Mouse (Mus musculus) small intestine, adult 2 months (tissue): ENCODE results near the gene Hivep3. TPM values are rescaled to one million over a fixed set of nuclear protein-coding genes. Genes with fewer than 3 reads are reported as not detected.

ENCODE experiments used
- H3K27ac ChIP-seq: fragments of 200-500 bp; 2 replicates; pipeline ENCODE4 v1.5.1; 2012; ENCODE audit warnings: low read depth, low read length, control low read depth, inconsistent platforms; ENCODE audit not compliant: insufficient read depth
- H3K27me3 ChIP-seq: fragments of 200-500 bp; 2 replicates; pipeline ENCODE4 v1.6.1; 2012; ENCODE audit warnings: mild to moderate bottlenecking, moderate library complexity, low read length, inconsistent platforms; ENCODE audit not compliant: control insufficient read depth, insufficient read depth
- H3K36me3 ChIP-seq: fragments of 200-500 bp; 2 replicates; pipeline ENCODE4 v1.6.1; 2012; ENCODE audit warnings: mild to moderate bottlenecking, low read length, control low read depth, inconsistent platforms; ENCODE audit not compliant: control insufficient read depth, insufficient read depth
- H3K4me1 ChIP-seq: fragments of 200-500 bp; 2 replicates; pipeline ENCODE4 v1.6.1; 2012; ENCODE audit warnings: low read length, inconsistent platforms, mixed read lengths; ENCODE audit not compliant: control insufficient read depth, insufficient read depth, insufficient read length
- H3K4me3 ChIP-seq: fragments of 200-500 bp; 2 replicates; pipeline ENCODE4 v1.5.1; 2012; ENCODE audit warnings: low read depth, mild to moderate bottlenecking, control low read depth, inconsistent platforms, low read length, moderate library complexity
- CTCF ChIP-seq: fragments of 200-500 bp; IDR thresholded peaks from 2 replicates; pipeline ENCODE4 v1.5.1; 2012; ENCODE audit warnings: low read depth, mild to moderate bottlenecking, control low read depth, inconsistent platforms, low read length, moderate library complexity, mixed read lengths; ENCODE audit not compliant: insufficient replicate concordance, insufficient read length; ENCODE audit errors: extremely low read depth
- POLR2A ChIP-seq: fragments of 200-500 bp; IDR thresholded peaks from 2 replicates; pipeline ENCODE4 v1.6.1; 2012; ENCODE audit warnings: low read depth, mild to moderate bottlenecking, control low read depth, inconsistent platforms, low read length, moderate library complexity
- WGBS: fragments of 180-500 bp; shearing (Covaris S2); methylation state at CpG from one replicate; pipeline ENCODE4 v1.1.7; 2018; 5-methylcytosine and 5-hydroxymethylcytosine counted together
- polyA plus RNA-seq: library from polyadenylated mRNA; depleted of rRNA; stranded (reverse); fragments of >200 nt; gene quantifications from 2 replicates; pipeline ENCODE4 v1.2.3, GENCODE M21; 2012

Hivep3 gene
- polyA plus RNA-seq, 1 experiment = 3.3 TPM

GRCm38 (mm10) chr4:120053026-120054005 is 319.7 kb downstream of the Hivep3 start:
- H3K27ac ChIP-seq = peak overlapping the region; percentile 32
- H3K27me3 ChIP-seq = no peaks in the 10 kb centered on the region
- no peaks in the 10 kb centered on the region for H3K36me3 ChIP-seq
- H3K4me3 ChIP-seq = no peak overlapping the region
- WGBS = 85% methylated on average over 11 of the region's 11 CpGs
- TF ChIP-seq CTCF (no peak), POLR2A (no peak)
- H3K4me1 ChIP-seq = peaks cover 2% of the 10 kb centered on the region; the same call in 1 of the 2 replicates

- H3K4me1 ChIP-seq = peaks cover 2% of the 10 kb centered on the region; the same call in 1 of the 2 replicates
- TF ChIP-seq CTCF = no peak
- TF ChIP-seq POLR2A = no peak
- WGBS = 65% methylated on average over 9 of the region's 9 CpGs
- peak overlapping the region; percentile 32 for H3K27ac ChIP-seq
- H3K36me3 ChIP-seq = no peaks in the 10 kb centered on the region
- no peak overlapping the region for H3K4me3 ChIP-seq
- H3K27me3 ChIP-seq = no peaks in the 10 kb centered on the region
Observed at GRCm38 (mm10) chr4:120054145-120054544, 320.6 kb downstream of the Hivep3 start.

- TF ChIP-seq POLR2A (no peak), CTCF (no peak)
- Histone ChIP-seq H3K27ac (no peak overlapping the region), H3K27me3 (no peaks in the 10 kb centered on the region), H3K4me3 (no peak overlapping the region), H3K4me1 (peaks cover 2% of the 10 kb centered on the region; the same call in 1 of the 2 replicates), H3K36me3 (no peaks in the 10 kb centered on the region)
- WGBS = 90% methylated on average over 9 of the region's 9 CpGs
Observed at GRCm38 (mm10) chr4:120056451-120056850, 322.9 kb downstream of the Hivep3 start.

- Histone ChIP-seq H3K27ac (no peak overlapping the region), H3K27me3 (no peaks in the 10 kb centered on the region), H3K4me3 (no peak overlapping the region), H3K36me3 (no peaks in the 10 kb centered on the region), H3K4me1 (peaks cover 2% of the 10 kb centered on the region; the same call in 1 of the 2 replicates)
- no peak for TF ChIP-seq CTCF
- 70% methylated on average over 8 of the region's 8 CpGs for WGBS
Observed at GRCm38 (mm10) chr4:120057529-120057928, 323.9 kb downstream of the Hivep3 start.

- TF ChIP-seq POLR2A (no peak), CTCF (no peak)
- no peak overlapping the region for H3K27ac ChIP-seq
- no peaks in the 10 kb centered on the region for H3K27me3 ChIP-seq
- WGBS = 90% methylated on average over 3 of the region's 3 CpGs
- peaks cover 2% of the 10 kb centered on the region; the same call in 1 of the 2 replicates for H3K4me1 ChIP-seq
- no peak overlapping the region for H3K4me3 ChIP-seq
- no peaks in the 10 kb centered on the region for H3K36me3 ChIP-seq
Observed at GRCm38 (mm10) chr4:120058157-120058556, 324.6 kb downstream of the Hivep3 start.

- Histone ChIP-seq H3K4me3 (no peak overlapping the region), H3K27ac (no peak overlapping the region), H3K27me3 (no peaks in the 10 kb centered on the region), H3K36me3 (no peaks in the 10 kb centered on the region), H3K4me1 (peaks cover 2% of the 10 kb centered on the region; the same call in 1 of the 2 replicates)
- WGBS = 58% methylated on average over 10 of the region's 10 CpGs
- TF ChIP-seq CTCF (no peak), POLR2A (no peak)
Observed at GRCm38 (mm10) chr4:120058794-120059193, 325.2 kb downstream of the Hivep3 start.

- no peaks in the 10 kb centered on the region for H3K36me3 ChIP-seq
- no peak overlapping the region for H3K4me3 ChIP-seq
- no peak overlapping the region for H3K27ac ChIP-seq
- no peaks in the 10 kb centered on the region for H3K4me1 ChIP-seq
- TF ChIP-seq POLR2A = no peak
- no peak for TF ChIP-seq CTCF
- H3K27me3 ChIP-seq = no peaks in the 10 kb centered on the region
- 88% methylated on average over 6 of the region's 6 CpGs for WGBS
Observed at GRCm38 (mm10) chr4:120061727-120062126, 328.1 kb downstream of the Hivep3 start.
